Mouse (Mus musculus): ENCODE data around the gene Atp5b.
A peak's percentile ranks its signal among the peaks of the same experiment; 100 is the strongest.
"Not testable (repeated sequence)": the region's sequence is repeated elsewhere in the genome, so short reads cannot be mapped to it uniquely, and the experiment has no call there.

Atp5b gene

GRCm38 (mm10) chr10:128069201-128069600 is 13.9 kb upstream of the Atp5b start:
- DNase-seq (ENCODE audit: low spot score in 2 of 2) = no peak

- not testable (repeated sequence) for DNase-seq (ENCODE audit: low spot score in 2 of 2)
Observed at GRCm38 (mm10) chr10:128070432-128070831, 12.6 kb upstream of the Atp5b start.

- not testable (repeated sequence) for DNase-seq (ENCODE audit: low spot score in 2 of 2)
Observed at GRCm38 (mm10) chr10:128078269-128078668, 4.8 kb upstream of the Atp5b start.

GRCm38 (mm10) chr10:128080496-128080895 is 2.6 kb upstream of the Atp5b start:
- no peak for DNase-seq (ENCODE audit: low spot score in 2 of 2)

- no peak for DNase-seq (ENCODE audit: low spot score in 2 of 2)
Observed at GRCm38 (mm10) chr10:128081807-128082476, 1.1 kb upstream of the Atp5b start.

GRCm38 (mm10) chr10:128082477-128082808 is 630 bp upstream of the Atp5b start:
- no peak for DNase-seq (ENCODE audit: low spot score in 2 of 2)

- DNase-seq (ENCODE audit: low spot score in 2 of 2) = peak; percentile 43 to 74
Observed at GRCm38 (mm10) chr10:128083688-128084087, 615 bp downstream of the Atp5b start.

- no peak for DNase-seq (ENCODE audit: low spot score in 2 of 2)
Observed at GRCm38 (mm10) chr10:128084160-128084559, 1.1 kb downstream of the Atp5b start.

GRCm38 (mm10) chr10:128086391-128086790 is 3.3 kb downstream of the Atp5b start:
- peak; percentile 44 to 72 for DNase-seq (ENCODE audit: low spot score in 2 of 2)

GRCm38 (mm10) chr10:128087216-128087615 is 4.1 kb downstream of the Atp5b start:
- not testable (repeated sequence) for DNase-seq (ENCODE audit: low spot score in 2 of 2)

GRCm38 (mm10) chr10:128088181-128088580 is 5.1 kb downstream of the Atp5b start:
- no peak for DNase-seq (ENCODE audit: low spot score in 2 of 2)

GRCm38 (mm10) chr10:128089842-128090241 is 6.8 kb downstream of the Atp5b start:
- DNase-seq (ENCODE audit: low spot score in 2 of 2) = no peak

- DNase-seq (ENCODE audit: low spot score in 2 of 2) = peak; percentile 91 to 96
Observed at GRCm38 (mm10) chr10:128090651-128091563, 7.8 kb downstream of the Atp5b start.

- peak; percentile 73 to 86 for DNase-seq (ENCODE audit: low spot score in 2 of 2)
Observed at GRCm38 (mm10) chr10:128091564-128092505, 8.8 kb downstream of the Atp5b start, which contains the start of gene Baz2a. Baz2a (plus strand) TSS chr10:128091577.

- peak; percentile 83 to 89 for DNase-seq (ENCODE audit: low spot score in 2 of 2)
Observed at GRCm38 (mm10) chr10:128092506-128093495, 9.7 kb downstream of the Atp5b start.

GRCm38 (mm10) chr10:128093496-128094294 is 10.6 kb downstream of the Atp5b start:
- peak; percentile 69 to 84 for DNase-seq (ENCODE audit: low spot score in 2 of 2)

- peak; percentile 93 to 96 for DNase-seq (ENCODE audit: low spot score in 2 of 2)
Observed at GRCm38 (mm10) chr10:128094340-128094968, 11.4 kb downstream of the Atp5b start.

- DNase-seq (ENCODE audit: low spot score in 2 of 2) = no peak
Observed at GRCm38 (mm10) chr10:128095003-128095636, 12.0 kb downstream of the Atp5b start.

GRCm38 (mm10) chr10:128096313-128096692 is 13.2 kb downstream of the Atp5b start:
- DNase-seq (ENCODE audit: low spot score in 2 of 2) = peak in 1 of 2 experiments; percentile 65

All from spleen, postnatal 4 days (tissue).